ENCODE assay signal across 1 mouse cellular context in the genomic region with DNA sequence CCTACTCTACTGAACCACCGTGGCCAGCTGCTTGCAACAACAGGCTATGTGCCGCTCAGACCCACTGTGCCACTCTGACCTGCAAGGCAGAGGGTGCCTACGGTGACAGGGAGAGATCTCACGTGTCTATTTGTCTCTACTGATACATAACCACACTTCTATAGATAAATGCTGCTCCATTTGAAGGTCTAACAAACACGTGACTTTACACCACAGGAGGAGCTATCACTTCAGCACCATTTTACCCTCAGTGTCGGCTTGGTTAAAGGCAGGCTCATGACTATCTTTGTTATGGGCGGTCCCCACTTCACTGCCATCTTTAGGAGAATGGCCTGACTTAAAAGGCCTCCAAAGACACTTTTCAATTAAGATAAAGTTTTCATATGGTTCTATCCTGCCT.
TF ChIP-seq lines count a peak whose summit lies in the region.

No protein-coding gene starts in this region.

TF ChIP-seq in MEL, 35 proteins besides CTCF, POLR2A, EP300 and RAD21:
- TF ChIP-seq CHD1 (IDR thresholded peaks at IDR 0.05; ENCODE audit: low read depth, low read length): no peak
- no peak for TF ChIP-seq HCFC1 (IDR thresholded peaks at IDR 0.05; ENCODE audit: low read depth, low read length)
- peak; percentile 91 for TF ChIP-seq MYC (IDR thresholded peaks at IDR 0.05; ENCODE audit: low read depth, low read length)
- TF ChIP-seq JUND (IDR thresholded peaks at IDR 0.05; ENCODE audit: low read depth, low read length): no peak
- TF ChIP-seq USF2 (IDR thresholded peaks at IDR 0.05; ENCODE audit: borderline replicate concordance in 1 of 2, insufficient read depth in 1 of 2, low read depth in 1 of 2, low read length in 2 of 2): peak in 1 of 2 experiments; percentile 70; a peak in 1 of 4 replicates
- TF ChIP-seq MAX (IDR thresholded peaks at IDR 0.05; ENCODE audit: low read length): peak; percentile 100
- no peak for TF ChIP-seq MAZ (IDR thresholded peaks at IDR 0.05; ENCODE audit: low read depth, low read length)
- TF ChIP-seq GATA1 (IDR thresholded peaks at IDR 0.05; ENCODE audit: low read depth, low read length): peak; percentile 62
- TF ChIP-seq ELF1 (IDR thresholded peaks at IDR 0.05; ENCODE audit: low read depth, low read length): no peak
- TF ChIP-seq RCOR1 (IDR thresholded peaks at IDR 0.05; ENCODE audit: low read depth, low read length): peak; percentile 52; the same call in 1 of the 2 replicates
- TF ChIP-seq ETS1 (IDR thresholded peaks at IDR 0.05; ENCODE audit: low read depth, low read length): peak; percentile 51; the same call in 1 of the 2 replicates
- peak; percentile 100 for TF ChIP-seq MXI1 (IDR thresholded peaks at IDR 0.05; ENCODE audit: low read depth, low read length)
- TF ChIP-seq SIN3A (IDR thresholded peaks at IDR 0.05; ENCODE audit: low read length): peak; percentile 100
- TF ChIP-seq POLR2AphosphoS5 (IDR thresholded peaks at IDR 0.05; ENCODE audit: borderline replicate concordance, low read depth, low read length): no peak
- TF ChIP-seq ZC3H11A (IDR thresholded peaks at IDR 0.05; ENCODE audit: low read depth, low read length): no peak
- TF ChIP-seq MAFK (IDR thresholded peaks at IDR 0.05; ENCODE audit: borderline replicate concordance, low read depth, low read length): no peak
- TF ChIP-seq BHLHE40 (IDR thresholded peaks at IDR 0.05; ENCODE audit: borderline replicate concordance, low read depth, low read length): peak; percentile 98
- TF ChIP-seq SMC3 (IDR thresholded peaks at IDR 0.05; ENCODE audit: low read depth, low read length): 0 out of 2 replicates have a peak, but pooled peaks have one; percentile 5
- no peak for TF ChIP-seq CHD2 (IDR thresholded peaks at IDR 0.05; ENCODE audit: low read length)
- no peak for TF ChIP-seq NRF1 (IDR thresholded peaks at IDR 0.05; ENCODE audit: insufficient read depth, low read depth, low read length, poor library complexity, severe bottlenecking)
- TF ChIP-seq USF1 (IDR thresholded peaks at IDR 0.05; ENCODE audit: low read depth, low read length): peak; percentile 93
